Mouse (Mus musculus): Measurements from ENCODE around the gene Pde11a. TPM values are rescaled to one million over a fixed set of nuclear protein-coding genes. Genes with fewer than 3 reads are reported as not detected.
A peak's percentile ranks its signal among the peaks of the same experiment; 100 is the strongest.

The Pde11a gene
- polyA plus RNA-seq, 1 experiment from 2014 or later = 0.13 TPM

DNA sequence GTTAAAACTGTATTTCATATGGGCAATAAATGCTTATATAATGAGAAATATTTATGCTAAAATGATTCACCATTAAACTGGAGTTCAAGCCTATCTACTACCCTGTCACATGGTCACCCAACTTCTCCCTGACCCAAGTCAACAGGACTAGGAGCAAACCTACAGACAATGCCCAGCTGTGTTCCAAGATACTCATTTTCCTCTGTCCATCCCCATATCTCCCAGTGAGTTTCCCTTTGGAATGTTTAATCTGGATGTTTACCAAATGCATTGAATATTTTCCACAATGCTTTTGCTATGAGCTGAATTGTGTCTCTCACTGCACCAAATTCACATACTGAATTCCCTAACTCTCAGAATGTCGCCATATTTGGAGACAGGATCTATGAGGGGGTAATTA lies 221.4 kb downstream of the Pde11a start:
- ATAC-seq (ENCODE audit: low read depth) = 0 out of 2 replicates have a peak, but pooled peaks have one; percentile 31
- no peaks in the 10 kb centered on the region for H3K4me1 ChIP-seq (replicated peaks; ENCODE audit: control insufficient read depth, insufficient read depth, low read length)
- H3K27me3 ChIP-seq (ENCODE audit: control insufficient read depth, insufficient read depth, low read depth, low read length) = no peaks in the 10 kb centered on the region
- H3K4me3 ChIP-seq (ENCODE audit: low read length) = no peak overlapping the region
- no peak overlapping the region for H3K4me2 ChIP-seq (ENCODE audit: low read depth, low read length)
- no peak overlapping the region for H3K27ac ChIP-seq (ENCODE audit: low read length)
- no peaks in the 10 kb centered on the region for H3K36me3 ChIP-seq (ENCODE audit: control insufficient read depth, insufficient read depth, low read length)
- H3K9ac ChIP-seq (ENCODE audit: low read length) = no peak overlapping the region
- 66% methylated on average over 1 of the region's 1 CpGs for WGBS
- H3K9me3 ChIP-seq (ENCODE audit: control insufficient read depth, low read length) = no peaks in the 10 kb centered on the region

DNA sequence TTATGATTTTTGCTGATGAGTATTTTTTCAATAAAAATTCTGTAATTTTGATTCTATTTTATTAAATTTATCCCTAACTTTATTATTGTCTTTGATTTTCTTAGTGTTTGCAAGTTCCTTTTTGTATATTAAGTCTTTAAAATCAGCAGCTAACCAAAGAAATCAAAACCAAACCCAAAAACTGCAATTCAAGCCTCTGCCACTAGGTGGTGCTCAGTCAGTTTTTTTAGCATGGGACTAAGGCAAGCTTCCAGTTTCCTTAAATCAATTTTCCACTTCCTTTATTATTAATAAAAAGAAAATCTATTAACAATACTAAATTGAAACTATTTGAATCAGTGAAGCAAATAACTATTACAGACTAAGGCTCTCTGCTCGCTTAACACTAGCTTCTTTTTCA lies 222.9 kb downstream of the Pde11a start:
- Histone ChIP-seq H3K4me3 (ENCODE audit: low read length) (no peak overlapping the region), H3K9me3 (ENCODE audit: control insufficient read depth, low read length) (no peaks in the 10 kb centered on the region), H3K4me1 (replicated peaks; ENCODE audit: control insufficient read depth, insufficient read depth, low read length) (no peaks in the 10 kb centered on the region), H3K27me3 (ENCODE audit: control insufficient read depth, insufficient read depth, low read depth, low read length) (no peaks in the 10 kb centered on the region), H3K9ac (ENCODE audit: low read length) (no peak overlapping the region), H3K4me2 (ENCODE audit: low read depth, low read length) (no peak overlapping the region), H3K36me3 (ENCODE audit: control insufficient read depth, insufficient read depth, low read length) (no peaks in the 10 kb centered on the region), H3K27ac (ENCODE audit: low read length) (no peak overlapping the region)
- 25% methylated on average over 1 of the region's 1 CpGs for WGBS
- ATAC-seq (ENCODE audit: low read depth) = no peak

DNA sequence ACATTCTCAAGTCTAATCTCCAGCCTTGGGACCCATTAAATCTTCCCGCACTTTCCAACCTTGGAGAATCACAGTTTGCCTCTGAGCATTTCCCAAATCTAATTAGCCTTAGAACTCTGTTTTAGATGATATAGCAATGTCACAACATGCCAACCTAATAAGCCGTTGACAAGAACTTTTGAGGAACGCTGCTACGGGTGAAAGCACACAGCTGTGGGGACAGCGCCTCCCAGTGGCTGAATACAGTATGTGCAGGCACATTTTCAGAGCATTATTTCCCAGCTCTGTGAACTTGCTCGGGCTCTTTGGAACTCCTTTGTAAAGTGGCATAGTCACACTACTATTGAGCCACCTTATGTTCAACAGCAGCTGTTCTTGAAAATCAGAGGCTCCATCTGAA lies 223.8 kb downstream of the Pde11a start:
- H3K36me3 ChIP-seq (ENCODE audit: control insufficient read depth, insufficient read depth, low read length) = no peaks in the 10 kb centered on the region
- WGBS = 17% methylated on average over 6 of the region's 6 CpGs
- no peak overlapping the region for H3K4me2 ChIP-seq (ENCODE audit: low read depth, low read length)
- H3K9ac ChIP-seq (ENCODE audit: low read length) = no peak overlapping the region
- H3K4me3 ChIP-seq (ENCODE audit: low read length) = no peak overlapping the region
- H3K27ac ChIP-seq (ENCODE audit: low read length) = no peak overlapping the region
- no peak for ATAC-seq (ENCODE audit: low read depth)
- no peaks in the 10 kb centered on the region for H3K4me1 ChIP-seq (replicated peaks; ENCODE audit: control insufficient read depth, insufficient read depth, low read length)
- H3K9me3 ChIP-seq (ENCODE audit: control insufficient read depth, low read length) = no peaks in the 10 kb centered on the region
- H3K27me3 ChIP-seq (ENCODE audit: control insufficient read depth, insufficient read depth, low read depth, low read length) = no peaks in the 10 kb centered on the region

DNA sequence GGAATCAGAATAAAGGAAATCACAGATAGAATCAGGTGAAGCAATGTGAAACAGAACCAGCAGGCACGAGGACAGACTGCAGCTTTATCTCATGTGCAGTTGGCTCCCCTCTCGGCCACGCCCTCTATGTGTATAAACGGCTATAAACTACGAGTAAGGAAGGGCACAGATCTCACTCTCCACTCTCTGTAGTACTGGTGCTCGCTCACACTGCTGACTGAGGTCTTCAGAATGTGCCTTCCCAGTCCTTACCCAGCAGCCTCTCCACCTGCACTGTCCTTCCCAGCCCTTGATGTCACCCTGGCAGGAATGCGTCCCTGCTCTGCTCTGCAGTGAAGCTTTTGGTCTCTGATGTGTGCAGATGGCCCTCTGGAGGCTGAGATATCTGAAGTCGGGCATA lies 228.9 kb downstream of the Pde11a start:
- H3K9me3 ChIP-seq (ENCODE audit: control insufficient read depth, low read length) = no peaks in the 10 kb centered on the region
- WGBS = 33% methylated on average over 8 of the region's 8 CpGs
- no peaks in the 10 kb centered on the region for H3K27me3 ChIP-seq (ENCODE audit: control insufficient read depth, insufficient read depth, low read depth, low read length)
- H3K36me3 ChIP-seq (ENCODE audit: control insufficient read depth, insufficient read depth, low read length) = no peaks in the 10 kb centered on the region
- ATAC-seq (ENCODE audit: low read depth) = no peak
- no peak overlapping the region for H3K27ac ChIP-seq (ENCODE audit: low read length)
- no peak overlapping the region for H3K9ac ChIP-seq (ENCODE audit: low read length)
- no peak overlapping the region for H3K4me2 ChIP-seq (ENCODE audit: low read depth, low read length)
- H3K4me1 ChIP-seq (replicated peaks; ENCODE audit: control insufficient read depth, insufficient read depth, low read length) = no peaks in the 10 kb centered on the region
- no peak overlapping the region for H3K4me3 ChIP-seq (ENCODE audit: low read length)

DNA sequence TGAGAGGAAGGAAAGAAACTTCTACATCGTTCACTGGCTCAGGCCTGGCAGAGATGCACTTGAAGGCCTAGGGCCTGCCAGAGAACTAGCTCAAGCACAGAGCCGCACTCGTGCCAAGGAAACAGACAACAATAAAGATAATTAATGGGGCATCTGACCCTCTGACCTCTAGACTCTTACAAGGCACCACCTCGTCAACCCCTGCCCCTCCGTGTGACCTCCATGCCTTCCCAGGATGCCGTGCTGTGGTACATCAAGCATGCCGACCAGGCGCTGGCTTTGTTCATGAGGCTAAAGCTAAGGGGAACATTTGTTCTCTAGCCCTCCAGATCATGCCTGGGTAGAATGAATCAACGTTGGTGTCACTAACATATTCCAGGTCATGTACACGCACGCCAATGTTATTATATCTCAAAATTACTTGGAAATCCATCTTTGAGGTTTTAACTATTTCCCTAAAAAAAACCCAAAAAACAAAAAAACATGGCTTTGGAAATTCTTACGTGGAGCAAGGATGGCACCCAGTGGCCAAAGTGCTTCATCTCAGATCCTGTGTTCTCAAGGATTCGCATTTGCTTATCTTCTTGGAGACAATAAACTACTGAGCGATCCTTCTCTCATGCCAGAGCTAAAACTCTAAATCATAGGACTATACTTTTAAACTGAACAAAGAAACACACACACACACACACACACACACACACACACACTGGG lies 236.5 kb downstream of the Pde11a start:
- no peak for ATAC-seq (ENCODE audit: low read depth)
- H3K4me2 ChIP-seq (ENCODE audit: low read depth, low read length) = no peak overlapping the region
- peaks cover 28% of the 10 kb centered on the region for H3K4me1 ChIP-seq (replicated peaks; ENCODE audit: control insufficient read depth, insufficient read depth, low read length)
- WGBS = 34% methylated on average over 14 of the region's 14 CpGs
- H3K27ac ChIP-seq (ENCODE audit: low read length) = peak overlapping the region; percentile 30; the same call in 1 of the 2 replicates
- H3K4me3 ChIP-seq (ENCODE audit: low read length) = no peak overlapping the region
- H3K36me3 ChIP-seq (ENCODE audit: control insufficient read depth, insufficient read depth, low read length) = no peaks in the 10 kb centered on the region
- H3K9ac ChIP-seq (ENCODE audit: low read length) = peak overlapping the region; percentile 40; the same call in 1 of the 2 replicates
- H3K9me3 ChIP-seq (ENCODE audit: control insufficient read depth, low read length) = no peaks in the 10 kb centered on the region
- H3K27me3 ChIP-seq (ENCODE audit: control insufficient read depth, insufficient read depth, low read depth, low read length) = no peaks in the 10 kb centered on the region

DNA sequence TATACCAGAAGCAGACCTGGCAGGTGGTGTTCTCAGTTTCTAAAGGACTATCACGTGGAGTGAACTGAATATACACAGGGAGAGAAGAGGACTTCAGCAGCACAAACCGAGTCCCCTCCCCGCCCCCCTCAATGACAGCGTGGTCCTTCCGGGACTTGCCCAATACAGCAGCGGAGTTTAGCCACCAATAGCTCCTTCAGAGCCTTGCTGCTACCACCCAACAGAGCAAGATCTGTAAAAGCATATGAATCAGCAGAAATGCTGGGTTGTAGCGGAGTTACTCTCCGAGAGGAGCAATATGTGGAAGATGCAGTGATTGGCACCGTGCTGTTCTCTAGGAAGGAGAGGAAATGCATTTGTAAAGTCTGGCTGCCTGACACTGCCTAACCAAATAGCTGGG lies 238.0 kb downstream of the Pde11a start:
- Histone ChIP-seq H3K9me3 (ENCODE audit: control insufficient read depth, low read length) (no peaks in the 10 kb centered on the region), H3K4me2 (ENCODE audit: low read depth, low read length) (no peak overlapping the region), H3K36me3 (ENCODE audit: control insufficient read depth, insufficient read depth, low read length) (no peaks in the 10 kb centered on the region), H3K27ac (ENCODE audit: low read length) (peak overlapping the region; percentile 88), H3K4me1 (replicated peaks; ENCODE audit: control insufficient read depth, insufficient read depth, low read length) (peaks cover 28% of the 10 kb centered on the region), H3K9ac (ENCODE audit: low read length) (peak overlapping the region; percentile 42; the same call in 1 of the 2 replicates), H3K27me3 (ENCODE audit: control insufficient read depth, insufficient read depth, low read depth, low read length) (no peaks in the 10 kb centered on the region), H3K4me3 (ENCODE audit: low read length) (no peak overlapping the region)
- 46% methylated on average over 9 of the region's 9 CpGs for WGBS
- peak; percentile 37; the same call in 1 of the 2 replicates for ATAC-seq (ENCODE audit: low read depth)

DNA sequence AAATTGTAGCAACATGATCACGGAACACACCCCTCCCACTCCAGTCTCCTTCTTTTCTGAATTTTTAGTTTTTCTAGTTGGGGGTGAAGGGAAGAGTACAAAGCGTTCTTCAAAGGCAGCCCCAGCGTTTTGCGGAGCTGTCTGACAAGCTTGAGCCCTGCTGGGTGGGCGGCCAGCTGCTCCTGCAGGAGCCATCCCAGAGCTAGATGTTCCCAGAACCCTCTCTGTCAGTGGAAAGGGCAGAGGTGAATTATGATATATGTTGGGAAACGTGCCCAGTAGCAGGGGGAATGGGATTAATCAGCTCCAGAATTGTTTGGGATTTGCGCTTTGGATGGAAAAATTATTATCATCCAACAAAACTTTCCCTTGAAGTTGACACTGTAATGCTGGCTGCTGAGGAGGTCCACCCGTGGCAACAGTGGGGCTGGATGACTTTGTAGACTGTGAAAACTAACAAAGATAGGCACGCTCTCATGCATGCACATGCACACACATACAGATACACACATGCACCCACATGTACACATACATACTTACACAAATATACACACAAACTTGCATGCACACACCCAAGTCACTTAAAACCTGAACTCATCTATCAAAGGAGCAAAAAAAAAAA lies 238.7 kb downstream of the Pde11a start:
- peak overlapping the region; percentile 88 for H3K27ac ChIP-seq (ENCODE audit: low read length)
- H3K4me2 ChIP-seq (ENCODE audit: low read depth, low read length) = no peak overlapping the region
- 32% methylated on average over 9 of the region's 9 CpGs for WGBS
- H3K4me3 ChIP-seq (ENCODE audit: low read length) = no peak overlapping the region
- no peaks in the 10 kb centered on the region for H3K27me3 ChIP-seq (ENCODE audit: control insufficient read depth, insufficient read depth, low read depth, low read length)
- H3K4me1 ChIP-seq (replicated peaks; ENCODE audit: control insufficient read depth, insufficient read depth, low read length) = peaks cover 28% of the 10 kb centered on the region
- H3K36me3 ChIP-seq (ENCODE audit: control insufficient read depth, insufficient read depth, low read length) = no peaks in the 10 kb centered on the region
- no peaks in the 10 kb centered on the region for H3K9me3 ChIP-seq (ENCODE audit: control insufficient read depth, low read length)
- no peak overlapping the region for H3K9ac ChIP-seq (ENCODE audit: low read length)
- ATAC-seq (ENCODE audit: low read depth) = peak; percentile 86

DNA sequence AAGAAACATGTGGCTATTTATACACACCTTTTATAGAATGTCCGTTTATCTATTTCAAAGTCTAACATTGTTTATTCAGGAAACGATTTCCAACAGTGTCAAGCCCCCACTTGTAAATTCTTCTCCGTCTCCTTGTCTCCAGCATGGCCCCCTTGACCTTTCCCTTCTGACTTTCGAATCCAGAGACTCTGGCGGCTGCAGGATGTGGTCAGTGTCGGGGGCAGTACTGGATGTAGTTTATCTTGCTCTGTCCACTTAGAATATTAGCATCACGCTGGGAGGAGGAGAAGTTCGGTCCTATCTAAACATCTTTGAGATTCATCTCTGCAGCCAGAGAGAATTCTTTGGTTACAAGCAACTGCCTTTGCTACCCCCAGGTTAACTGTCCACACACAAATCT lies 240.2 kb downstream of the Pde11a start:
- WGBS = 5% methylated on average over 8 of the region's 8 CpGs
- peaks cover 28% of the 10 kb centered on the region for H3K4me1 ChIP-seq (replicated peaks; ENCODE audit: control insufficient read depth, insufficient read depth, low read length)
- H3K9me3 ChIP-seq (ENCODE audit: control insufficient read depth, low read length) = no peaks in the 10 kb centered on the region
- ATAC-seq (ENCODE audit: low read depth) = no peak
- peak overlapping the region; percentile 28; the same call in 1 of the 2 replicates for H3K4me2 ChIP-seq (ENCODE audit: low read depth, low read length)
- peak overlapping the region; percentile 88 for H3K27ac ChIP-seq (ENCODE audit: low read length)
- no peak overlapping the region for H3K4me3 ChIP-seq (ENCODE audit: low read length)
- H3K36me3 ChIP-seq (ENCODE audit: control insufficient read depth, insufficient read depth, low read length) = no peaks in the 10 kb centered on the region
- H3K9ac ChIP-seq (ENCODE audit: low read length) = no peak overlapping the region
- no peaks in the 10 kb centered on the region for H3K27me3 ChIP-seq (ENCODE audit: control insufficient read depth, insufficient read depth, low read depth, low read length)

DNA sequence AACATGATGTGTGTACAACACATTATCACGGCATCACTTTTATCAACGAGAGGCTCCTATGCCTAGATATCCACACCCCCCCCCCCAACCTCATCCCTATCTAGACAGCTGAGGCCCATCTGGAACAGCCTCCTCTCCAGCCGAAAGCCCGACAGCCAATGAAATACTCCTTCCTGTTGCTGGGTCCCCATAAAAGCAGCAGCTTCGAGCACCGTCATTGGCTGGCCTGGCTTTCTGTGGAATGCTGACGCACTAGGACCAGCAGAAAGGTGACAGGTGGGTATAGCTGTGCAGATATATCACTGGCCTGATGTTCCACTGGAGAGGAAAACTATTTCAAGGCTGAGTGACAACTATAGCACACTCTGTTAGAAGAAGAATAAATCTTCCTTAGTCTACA lies 240.7 kb downstream of the Pde11a start:
- H3K4me2 ChIP-seq (ENCODE audit: low read depth, low read length) = peak overlapping the region; percentile 28; the same call in 1 of the 2 replicates
- WGBS = 15% methylated on average over 7 of the region's 7 CpGs
- H3K36me3 ChIP-seq (ENCODE audit: control insufficient read depth, insufficient read depth, low read length) = no peaks in the 10 kb centered on the region
- peaks cover 28% of the 10 kb centered on the region for H3K4me1 ChIP-seq (replicated peaks; ENCODE audit: control insufficient read depth, insufficient read depth, low read length)
- no peak overlapping the region for H3K4me3 ChIP-seq (ENCODE audit: low read length)
- 0 out of 2 replicates have a peak, but pooled peaks have one; percentile 16 for ATAC-seq (ENCODE audit: low read depth)
- no peak overlapping the region for H3K9ac ChIP-seq (ENCODE audit: low read length)
- H3K9me3 ChIP-seq (ENCODE audit: control insufficient read depth, low read length) = no peaks in the 10 kb centered on the region
- no peaks in the 10 kb centered on the region for H3K27me3 ChIP-seq (ENCODE audit: control insufficient read depth, insufficient read depth, low read depth, low read length)
- H3K27ac ChIP-seq (ENCODE audit: low read length) = peak overlapping the region; percentile 48

All from lung, embryonic 16.5 days (tissue).